Mouse (Mus musculus) hindbrain, embryonic 10.5 days (tissue): ENCODE measurements around the gene Rnf44. TPM values are rescaled to one million over a fixed set of nuclear protein-coding genes. Genes with fewer than 3 reads are reported as not detected.

ENCODE experiments used
- DNase-seq: peaks from one replicate; pipeline ENCODE4 v3.0.0-alpha.2; 2017; ENCODE audit warnings: low spot score
- H3K27ac ChIP-seq: fragments of 300-500 bp; sonication (generic); 2 replicates; pipeline ENCODE4 v1.5.1; 2016; ENCODE audit warnings: mild to moderate bottlenecking, moderate library complexity
- H3K27me3 ChIP-seq: fragments of 300-500 bp; sonication (generic); 2 replicates; pipeline ENCODE4 v1.6.1; 2016; ENCODE audit warnings: mild to moderate bottlenecking; ENCODE audit not compliant: poor library complexity, insufficient read depth, severe bottlenecking
- H3K36me3 ChIP-seq: fragments of 300-500 bp; sonication (generic); 2 replicates; pipeline ENCODE4 v1.6.1; 2016; ENCODE audit warnings: mild to moderate bottlenecking, moderate library complexity
- H3K4me1 ChIP-seq: fragments of 300-500 bp; sonication (generic); replicated peaks from 2 replicates; pipeline ENCODE4 v1.6.1; 2016; ENCODE audit warnings: mild to moderate bottlenecking
- H3K4me3 ChIP-seq: fragments of 300-500 bp; sonication (generic); 2 replicates; pipeline ENCODE4 v1.5.1; 2016; ENCODE audit warnings: mild to moderate bottlenecking, moderate library complexity
- H3K9me3 ChIP-seq: fragments of 300-500 bp; sonication (generic); 2 replicates; pipeline ENCODE4 v1.6.1; 2016; ENCODE audit warnings: mild to moderate bottlenecking, moderate library complexity
- WGBS: fragments of 180-500 bp; shearing (Covaris S2); methylation state at CpG from one replicate; pipeline ENCODE4 v1.1.7; 2016; 5-methylcytosine and 5-hydroxymethylcytosine counted together
- polyA plus RNA-seq: library from polyadenylated mRNA; unstranded; fragments of >200 nt; fragmentation: Nextera tagmentation; extraction: Ambion mirVana; gene quantifications from 2 replicates; pipeline ENCODE4 v1.2.1, GENCODE M21; 2016

Rnf44 gene
- polyA plus RNA-seq, 1 experiment from 2014 or later: 127 TPM

GRCm38 (mm10) chr13:54695479-54696230 lies 1.9 kb upstream of the Rnf44 start:
- Histone ChIP-seq H3K4me1 (peaks cover 31% of the 10 kb centered on the region), H3K27ac (no peak overlapping the region), H3K36me3 (0 out of 2 replicates have a peak, but pooled peaks cover under 1% of the 10 kb centered on the region), H3K4me3 (no peak overlapping the region), H3K9me3 (no peaks in the 10 kb centered on the region), H3K27me3 (no peaks in the 10 kb centered on the region)
- WGBS: 88% methylated on average over 11 of the region's 11 CpGs
- no peak for DNase-seq

GRCm38 (mm10) chr13:54694348-54695060 lies 797 bp upstream of the Rnf44 start:
- H3K4me3 ChIP-seq: peak overlapping the region; percentile 97
- H3K9me3 ChIP-seq: no peaks in the 10 kb centered on the region
- no peak for DNase-seq
- H3K27ac ChIP-seq: peak overlapping the region; percentile 95
- H3K36me3 ChIP-seq: 0 out of 2 replicates have a peak, but pooled peaks cover 4% of the 10 kb centered on the region
- 16% methylated on average over 26 of the region's 26 CpGs for WGBS
- peaks cover 37% of the 10 kb centered on the region for H3K4me1 ChIP-seq
- no peaks in the 10 kb centered on the region for H3K27me3 ChIP-seq

GRCm38 (mm10) chr13:54692711-54693557 lies 773 bp downstream of the Rnf44 start:
- 15% methylated on average over 21 of the region's 21 CpGs for WGBS
- Histone ChIP-seq H3K27ac (peak overlapping the region; percentile 95), H3K36me3 (0 out of 2 replicates have a peak, but pooled peaks cover 4% of the 10 kb centered on the region), H3K27me3 (no peaks in the 10 kb centered on the region), H3K9me3 (no peaks in the 10 kb centered on the region), H3K4me3 (peak overlapping the region; percentile 97), H3K4me1 (peaks cover 48% of the 10 kb centered on the region)
- no peak for DNase-seq

- Histone ChIP-seq H3K27ac (no peak overlapping the region; the same call in 1 of the 2 replicates), H3K36me3 (0 out of 2 replicates have a peak, but pooled peaks cover 4% of the 10 kb centered on the region), H3K4me1 (peaks cover 48% of the 10 kb centered on the region), H3K9me3 (no peaks in the 10 kb centered on the region), H3K4me3 (peak overlapping the region; percentile 97; the same call in 1 of the 2 replicates), H3K27me3 (no peaks in the 10 kb centered on the region)
- no peak for DNase-seq
Observed at GRCm38 (mm10) chr13:54691737-54692136, 2.0 kb downstream of the Rnf44 start.

GRCm38 (mm10) chr13:54690151-54690740 lies 3.5 kb downstream of the Rnf44 start:
- DNase-seq: no peak
- H3K27ac ChIP-seq: no peak overlapping the region
- peak overlapping the region; percentile 9; the same call in 1 of the 2 replicates for H3K4me3 ChIP-seq
- peaks cover 59% of the 10 kb centered on the region for H3K4me1 ChIP-seq
- no peaks in the 10 kb centered on the region for H3K9me3 ChIP-seq
- H3K27me3 ChIP-seq: no peaks in the 10 kb centered on the region
- H3K36me3 ChIP-seq: peaks cover 8% of the 10 kb centered on the region; the same call in 1 of the 2 replicates
- 95% methylated on average over 8 of the region's 8 CpGs for WGBS

- H3K4me1 ChIP-seq: peaks cover 62% of the 10 kb centered on the region
- WGBS: under 1% methylated on average over 82 of the region's 82 CpGs
- peak; percentile 98 for DNase-seq
Observed at GRCm38 (mm10) chr13:54687575-54688424, 5.9 kb downstream of the Rnf44 start.

GRCm38 (mm10) chr13:54687096-54687495 lies 6.6 kb downstream of the Rnf44 start:
- peak; percentile 85 for DNase-seq
- under 1% methylated on average over 35 of the region's 35 CpGs for WGBS
- Histone ChIP-seq H3K4me3 (peak overlapping the region; percentile 78), H3K27me3 (no peaks in the 10 kb centered on the region), H3K36me3 (peaks cover 40% of the 10 kb centered on the region), H3K27ac (peak overlapping the region; percentile 98), H3K4me1 (peaks cover 55% of the 10 kb centered on the region), H3K9me3 (no peaks in the 10 kb centered on the region)

More at GRCm38 (mm10) chr13:54687575-54688424, 5.9 kb downstream of the Rnf44 start:
- Histone ChIP-seq H3K27ac (peak overlapping the region; percentile 98), H3K9me3 (no peaks in the 10 kb centered on the region), H3K36me3 (peaks cover 33% of the 10 kb centered on the region), H3K4me3 (peak overlapping the region; percentile 78), H3K27me3 (no peaks in the 10 kb centered on the region)

- Histone ChIP-seq H3K4me3 (peak overlapping the region; percentile 78), H3K36me3 (peaks cover 47% of the 10 kb centered on the region), H3K27ac (peak overlapping the region; percentile 98), H3K4me1 (peaks cover 53% of the 10 kb centered on the region), H3K9me3 (no peaks in the 10 kb centered on the region), H3K27me3 (no peaks in the 10 kb centered on the region)
- WGBS: 8% methylated on average over 19 of the region's 19 CpGs
- DNase-seq: peak; percentile 18
Observed at GRCm38 (mm10) chr13:54686139-54687053, 7.3 kb downstream of the Rnf44 start.

- peak overlapping the region; percentile 98; the same call in 1 of the 2 replicates for H3K27ac ChIP-seq
- H3K9me3 ChIP-seq: no peaks in the 10 kb centered on the region
- H3K36me3 ChIP-seq: peaks cover 55% of the 10 kb centered on the region
- H3K4me1 ChIP-seq: peaks cover 42% of the 10 kb centered on the region
- no peaks in the 10 kb centered on the region for H3K27me3 ChIP-seq
- peak; percentile 65 for DNase-seq
- H3K4me3 ChIP-seq: peak overlapping the region; percentile 78
- 43% methylated on average over 2 of the region's 2 CpGs for WGBS
Observed at GRCm38 (mm10) chr13:54685174-54685573, 8.5 kb downstream of the Rnf44 start.

- Histone ChIP-seq H3K4me1 (peaks cover 40% of the 10 kb centered on the region), H3K27ac (0 out of 2 replicates have a peak overlapping the region, but pooled peaks have one; percentile 98), H3K4me3 (peak overlapping the region; percentile 78), H3K27me3 (no peaks in the 10 kb centered on the region), H3K9me3 (no peaks in the 10 kb centered on the region), H3K36me3 (peaks cover 63% of the 10 kb centered on the region)
- 62% methylated on average over 3 of the region's 3 CpGs for WGBS
- DNase-seq: no peak
Observed at GRCm38 (mm10) chr13:54684140-54684896, 9.4 kb downstream of the Rnf44 start.
